Mouse (Mus musculus): ENCODE measurements around the gene Srp72. TPM values are rescaled to one million over a fixed set of nuclear protein-coding genes. Genes with fewer than 3 reads are reported as not detected.
"Not testable (repeated sequence)": the region's sequence is repeated elsewhere in the genome, so short reads cannot be mapped to it uniquely, and the experiment has no call there.

Gene Srp72
- polyA plus RNA-seq, 1 experiment from 2014 or later: 89.7 TPM

DNA sequence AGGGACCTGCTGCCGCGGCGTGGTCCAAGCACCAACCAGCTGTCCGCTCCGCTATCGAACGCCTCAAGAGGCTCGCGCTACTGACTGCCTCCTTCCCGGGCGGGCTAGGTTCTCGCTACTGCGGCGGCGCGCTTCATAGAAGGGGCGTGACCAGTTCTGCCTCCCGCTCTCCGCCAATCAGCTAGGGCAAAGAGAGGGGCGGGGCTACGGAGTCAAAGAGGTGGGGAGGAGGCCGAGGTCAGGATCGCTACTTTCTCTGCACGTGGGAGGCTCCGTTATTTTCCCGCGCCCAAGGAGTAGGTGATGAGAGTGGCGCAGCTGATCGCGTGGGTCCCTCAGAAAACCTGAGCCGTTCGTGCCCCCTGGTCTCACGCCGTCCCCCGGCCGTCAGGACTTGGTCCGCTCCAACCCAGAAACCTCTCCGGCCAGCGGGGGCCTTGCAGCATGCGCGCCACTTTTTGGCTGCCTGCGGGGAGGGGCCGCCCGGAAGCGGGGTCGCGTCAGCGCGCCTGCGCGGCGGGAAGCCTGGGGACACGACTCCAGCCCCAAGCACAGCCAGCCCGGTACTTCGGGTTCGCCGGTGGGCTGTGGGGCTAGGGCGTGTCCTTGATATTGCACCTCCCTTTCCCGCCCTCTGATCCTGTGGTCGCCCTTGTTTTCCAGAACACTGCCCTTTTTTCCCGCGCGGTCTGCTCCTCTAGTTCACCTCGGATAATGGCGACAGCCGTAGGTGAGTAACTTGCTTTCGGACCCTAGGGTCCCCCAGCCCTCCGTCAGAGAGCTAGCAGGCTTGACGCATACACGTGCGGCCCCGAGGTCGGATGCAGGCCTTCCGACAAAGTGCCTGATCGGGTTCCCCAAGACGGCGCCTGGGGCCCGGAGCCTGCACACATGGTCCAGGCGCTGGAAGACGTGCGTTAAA lies 23.1 kb upstream of the Srp72 start, which contains the start of the genes Paics and Ppat:
TSS of gene Paics (plus strand) at position 202 of the 922 bp plus-strand sequence.
TSS of gene Ppat (minus strand) at position 473 of the 922 bp plus-strand sequence.
- Histone ChIP-seq H3K27me3 (no peaks in the 10 kb centered on the region), H3K4me2 (peak within 1 kb of the TSS; percentile 86), H3K27ac (replicated peaks) (peak within 1 kb of the TSS; percentile 84), H3K36me3 (peaks cover 4% of the 10 kb centered on the region; the same call in 1 of the 2 replicates), H3K9ac (peak within 1 kb of the TSS; percentile 74), H3K4me3 (peak within 1 kb of the TSS; percentile 79), H3K9me3 (no peaks in the 10 kb centered on the region), H3K4me1 (replicated peaks) (peaks cover 43% of the 10 kb centered on the region)
- ATAC-seq (ENCODE audit: low read depth): peak; percentile 98
- under 1% methylated on average over 80 of the region's 81 CpGs for WGBS

DNA sequence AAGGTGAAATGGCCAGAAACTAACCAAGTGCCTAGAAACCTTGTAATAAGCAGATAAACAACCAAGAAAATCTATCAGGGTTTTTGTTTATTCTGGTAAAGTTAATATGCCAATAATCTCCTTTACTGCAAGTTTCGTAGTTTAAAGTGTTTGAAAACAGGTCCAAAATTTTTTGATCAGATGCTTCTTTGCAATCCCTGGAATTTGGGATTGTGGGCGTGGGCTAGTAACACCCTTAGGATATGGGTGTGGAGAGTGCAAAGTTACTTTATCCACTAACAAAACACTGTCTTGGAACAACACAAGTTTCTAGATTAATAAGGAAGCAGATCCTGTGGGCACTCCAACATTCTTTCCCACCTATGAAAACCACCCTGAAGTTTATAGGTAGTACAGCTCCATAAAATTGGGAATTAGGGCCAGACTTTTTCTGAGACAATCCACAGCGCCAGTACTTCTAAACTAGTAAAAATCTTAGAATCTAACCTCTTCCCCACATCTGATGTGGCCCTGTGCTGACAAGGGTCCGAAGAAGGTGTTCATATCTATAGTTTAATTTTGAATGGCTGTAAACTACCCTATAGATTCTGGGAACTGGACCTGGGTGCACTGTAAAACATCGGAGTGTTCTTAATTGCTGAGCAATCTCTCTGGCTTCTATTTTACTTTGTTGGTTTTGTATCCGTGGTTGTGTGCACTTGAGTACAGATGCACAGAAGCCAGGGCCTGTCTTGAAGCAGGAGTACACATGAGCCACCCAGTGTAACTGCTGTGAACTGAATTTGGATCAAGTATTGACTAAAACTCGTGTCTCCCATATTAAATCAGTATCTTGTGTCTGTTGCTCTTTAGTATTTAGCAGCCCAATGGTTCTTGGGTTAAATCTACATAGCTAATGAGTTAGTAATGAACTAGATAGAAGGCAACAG lies 22.1 kb upstream of the Srp72 start:
- H3K4me2 ChIP-seq: peak overlapping the region; percentile 86
- H3K4me1 ChIP-seq (replicated peaks): peaks cover 43% of the 10 kb centered on the region
- H3K4me3 ChIP-seq: peak overlapping the region; percentile 79
- peak overlapping the region; percentile 69 for H3K9ac ChIP-seq
- 15% methylated on average over 7 of the region's 7 CpGs for WGBS
- no peaks in the 10 kb centered on the region for H3K9me3 ChIP-seq
- peaks cover 14% of the 10 kb centered on the region for H3K36me3 ChIP-seq
- H3K27ac ChIP-seq (replicated peaks): peak overlapping the region; percentile 84; the same call in 1 of the 2 replicates
- ATAC-seq (ENCODE audit: low read depth): no peak
- no peaks in the 10 kb centered on the region for H3K27me3 ChIP-seq

DNA sequence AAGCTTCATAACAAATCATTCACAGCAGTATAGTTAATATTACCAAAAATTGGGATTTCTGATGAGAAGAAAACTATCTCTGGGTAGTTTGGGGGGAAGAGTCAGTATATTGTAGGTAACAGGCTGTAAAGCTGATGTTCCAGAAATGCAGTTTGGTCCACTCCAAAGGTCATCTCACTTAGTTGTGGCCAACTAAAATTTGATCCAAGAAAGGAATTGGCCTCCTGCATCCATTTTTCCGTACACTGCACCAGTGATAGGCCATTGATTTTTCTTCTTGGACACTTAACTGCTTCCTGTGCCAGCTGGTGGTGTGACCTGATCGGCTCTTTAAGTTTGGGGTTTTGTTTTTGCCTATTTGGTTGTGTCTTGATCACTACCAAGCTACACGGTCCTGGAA lies 20.7 kb upstream of the Srp72 start:
- Histone ChIP-seq H3K4me2 (no peak overlapping the region), H3K4me1 (replicated peaks) (peaks cover 43% of the 10 kb centered on the region), H3K36me3 (peaks cover 28% of the 10 kb centered on the region), H3K27ac (replicated peaks) (no peak overlapping the region), H3K9ac (no peak overlapping the region), H3K9me3 (no peaks in the 10 kb centered on the region), H3K4me3 (no peak overlapping the region), H3K27me3 (no peaks in the 10 kb centered on the region)
- ATAC-seq (ENCODE audit: low read depth): no peak
- 82% methylated on average over 3 of the region's 3 CpGs for WGBS

DNA sequence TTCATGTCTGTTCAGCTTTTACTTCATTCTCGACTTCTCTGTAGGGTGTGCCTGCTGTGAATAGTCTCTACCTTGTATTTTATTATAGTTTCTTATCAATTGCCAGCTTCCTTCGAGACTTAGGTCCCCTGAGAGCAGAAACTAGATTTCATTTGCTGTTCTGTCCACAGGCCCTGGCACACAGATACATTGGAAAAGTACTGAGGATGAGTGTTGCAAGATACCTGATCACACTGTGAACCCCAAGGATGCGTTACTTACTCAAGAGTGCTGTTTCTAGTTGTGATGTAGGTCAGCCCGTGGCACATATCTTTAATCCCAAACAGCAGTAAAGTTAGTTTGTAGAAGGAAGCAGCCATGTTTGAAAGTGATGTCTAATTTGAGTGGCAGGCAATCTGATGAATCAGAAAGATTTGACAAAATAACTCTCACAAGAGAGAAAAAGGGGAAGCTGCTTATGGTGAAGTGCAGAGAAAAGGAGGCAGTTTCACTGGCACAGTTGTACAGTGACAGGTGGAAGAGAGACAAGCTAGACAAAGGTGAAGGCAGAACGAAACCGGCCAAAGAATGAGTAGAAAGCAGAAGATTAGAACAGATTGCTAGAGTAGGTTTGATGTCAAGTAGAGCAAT lies 20.1 kb upstream of the Srp72 start:
- H3K4me3 ChIP-seq: no peak overlapping the region
- no peaks in the 10 kb centered on the region for H3K9me3 ChIP-seq
- H3K4me2 ChIP-seq: no peak overlapping the region
- no peak overlapping the region for H3K27ac ChIP-seq (replicated peaks)
- peaks cover 41% of the 10 kb centered on the region for H3K4me1 ChIP-seq (replicated peaks)
- WGBS: 82% methylated on average over 6 of the region's 6 CpGs
- H3K27me3 ChIP-seq: no peaks in the 10 kb centered on the region
- ATAC-seq (ENCODE audit: low read depth): no peak
- no peak overlapping the region for H3K9ac ChIP-seq
- peaks cover 32% of the 10 kb centered on the region for H3K36me3 ChIP-seq

DNA sequence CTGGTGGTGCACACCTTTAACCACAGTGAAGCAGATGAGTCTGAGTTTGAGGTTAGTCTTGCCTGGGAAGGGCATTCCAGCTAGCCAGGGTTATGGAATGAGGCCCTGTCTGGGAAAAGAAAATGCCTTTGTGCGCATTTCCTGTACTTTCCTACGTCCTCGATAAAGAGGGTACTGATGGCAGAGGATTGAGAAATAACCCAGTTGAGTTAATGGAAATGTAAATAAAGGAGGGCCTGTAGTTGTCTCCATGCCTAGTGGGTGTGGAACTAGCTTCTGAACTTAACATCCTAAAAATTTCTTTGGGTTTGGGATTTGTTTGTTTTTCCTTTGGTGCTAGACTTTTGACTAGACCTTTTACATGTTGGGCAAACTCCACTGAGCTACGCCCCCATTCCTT lies 19.0 kb upstream of the Srp72 start:
- peaks cover 30% of the 10 kb centered on the region for H3K4me1 ChIP-seq (replicated peaks)
- H3K9me3 ChIP-seq: no peaks in the 10 kb centered on the region
- ATAC-seq (ENCODE audit: low read depth): no peak
- H3K27me3 ChIP-seq: no peaks in the 10 kb centered on the region
- H3K27ac ChIP-seq (replicated peaks): no peak overlapping the region
- no peak overlapping the region for H3K4me2 ChIP-seq
- WGBS: 84% methylated on average over 4 of the region's 4 CpGs
- H3K36me3 ChIP-seq: peaks cover 41% of the 10 kb centered on the region
- no peak overlapping the region for H3K9ac ChIP-seq
- no peak overlapping the region for H3K4me3 ChIP-seq

DNA sequence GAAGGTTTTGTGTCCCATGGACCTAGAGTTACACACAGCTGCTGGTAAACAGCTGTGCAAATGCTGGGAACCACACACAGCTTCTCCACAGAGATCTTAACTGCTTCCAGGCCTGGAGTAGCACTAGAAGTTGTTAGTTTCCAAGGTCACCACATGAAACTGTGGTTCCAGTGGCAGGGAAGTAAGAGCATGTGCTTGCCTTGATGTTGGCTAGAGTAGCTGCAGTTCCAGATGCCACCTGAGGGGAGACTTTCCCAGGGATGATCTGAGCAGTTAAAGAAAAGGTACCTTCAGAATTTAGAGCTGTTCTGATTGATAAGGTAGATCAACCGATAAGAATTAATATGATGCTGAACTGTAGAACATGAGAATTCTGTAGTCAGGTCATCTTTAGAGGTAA lies 16.5 kb upstream of the Srp72 start:
- Histone ChIP-seq H3K4me3 (no peak overlapping the region), H3K4me2 (no peak overlapping the region), H3K27ac (replicated peaks) (no peak overlapping the region), H3K4me1 (replicated peaks) (peaks cover 18% of the 10 kb centered on the region), H3K27me3 (no peaks in the 10 kb centered on the region), H3K9me3 (no peaks in the 10 kb centered on the region), H3K36me3 (peaks cover 62% of the 10 kb centered on the region), H3K9ac (no peak overlapping the region)
- ATAC-seq (ENCODE audit: low read depth): no peak
- 93% methylated on average over 1 of the region's 1 CpGs for WGBS

DNA sequence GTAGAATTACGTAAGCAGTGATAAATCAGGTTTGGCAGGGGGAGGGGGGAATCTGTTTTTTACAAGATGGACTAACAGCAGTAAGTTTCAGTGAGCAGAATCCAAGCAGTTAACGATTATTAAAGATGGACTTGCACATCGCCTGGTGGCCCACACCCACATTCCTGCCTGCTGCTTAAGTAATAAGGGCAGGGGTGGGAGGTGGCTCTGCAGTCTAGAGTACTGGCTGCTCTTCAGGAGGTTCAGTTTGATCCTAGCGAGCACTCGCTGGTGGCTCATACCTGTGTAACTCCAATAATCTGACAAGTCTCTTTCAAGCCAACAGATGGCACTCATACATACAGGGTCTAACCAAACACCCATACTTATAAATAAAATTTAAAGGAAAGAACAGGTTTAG lies 14.9 kb upstream of the Srp72 start:
- H3K36me3 ChIP-seq: peaks cover 77% of the 10 kb centered on the region
- ATAC-seq (ENCODE audit: low read depth): no peak
- H3K4me1 ChIP-seq (replicated peaks): 0 out of 2 replicates have a peak, but pooled peaks cover 5% of the 10 kb centered on the region
- no peak overlapping the region for H3K9ac ChIP-seq
- no peak overlapping the region for H3K4me3 ChIP-seq
- H3K9me3 ChIP-seq: no peaks in the 10 kb centered on the region
- H3K27me3 ChIP-seq: no peaks in the 10 kb centered on the region
- no peak overlapping the region for H3K4me2 ChIP-seq
- H3K27ac ChIP-seq (replicated peaks): no peak overlapping the region
- 88% methylated on average over 5 of the region's 5 CpGs for WGBS

DNA sequence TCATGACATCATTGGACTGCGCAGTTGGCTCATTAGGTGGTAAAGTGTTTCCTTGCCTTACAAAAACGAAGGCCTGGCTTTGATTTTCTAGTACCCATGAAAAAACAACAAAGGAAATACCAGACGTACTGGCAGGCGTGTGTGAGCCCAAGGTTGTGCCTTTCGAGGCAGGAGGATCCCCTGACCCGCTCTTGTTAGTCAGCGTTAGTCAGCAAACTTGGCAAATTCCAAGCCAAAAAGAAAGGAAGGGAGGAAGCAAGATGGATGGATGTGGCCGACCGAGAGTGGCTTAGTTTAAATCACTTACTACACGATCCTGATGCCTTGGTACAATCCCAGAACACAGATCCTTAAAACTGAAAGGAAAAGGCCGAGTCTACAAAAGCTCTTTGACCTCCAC lies 11.9 kb upstream of the Srp72 start:
- H3K27me3 ChIP-seq: no peaks in the 10 kb centered on the region
- WGBS: 80% methylated on average over 11 of the region's 11 CpGs
- H3K27ac ChIP-seq (replicated peaks): no peak overlapping the region
- H3K36me3 ChIP-seq: peaks cover 84% of the 10 kb centered on the region
- no peak overlapping the region for H3K4me2 ChIP-seq
- no peak for ATAC-seq (ENCODE audit: low read depth)
- no peaks in the 10 kb centered on the region for H3K9me3 ChIP-seq
- H3K4me3 ChIP-seq: no peak overlapping the region
- H3K4me1 ChIP-seq (replicated peaks): no peaks in the 10 kb centered on the region
- no peak overlapping the region for H3K9ac ChIP-seq

DNA sequence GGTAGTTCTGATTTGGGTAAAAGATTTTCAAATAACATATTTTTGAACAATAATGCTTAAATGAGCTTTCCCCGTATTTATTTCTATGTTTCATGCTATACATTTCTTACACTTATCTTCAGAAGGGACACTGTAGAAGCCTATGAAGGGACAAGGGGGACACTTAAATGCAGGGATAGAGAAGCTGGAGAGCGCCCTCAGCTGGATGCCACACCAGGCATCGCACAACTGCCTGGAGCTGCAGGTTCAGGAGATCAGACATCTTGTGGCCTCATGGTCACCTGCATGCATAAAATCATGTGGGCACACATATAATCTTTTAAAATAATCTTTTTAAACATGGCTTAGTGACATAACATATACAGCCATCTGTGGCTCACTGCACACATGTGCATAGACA lies 9.8 kb upstream of the Srp72 start:
- Histone ChIP-seq H3K4me3 (no peak overlapping the region), H3K27me3 (no peaks in the 10 kb centered on the region), H3K9ac (no peak overlapping the region), H3K4me1 (replicated peaks) (no peaks in the 10 kb centered on the region), H3K4me2 (no peak overlapping the region), H3K27ac (replicated peaks) (no peak overlapping the region), H3K9me3 (no peaks in the 10 kb centered on the region), H3K36me3 (peaks cover 82% of the 10 kb centered on the region)
- no peak for ATAC-seq (ENCODE audit: low read depth)
- WGBS: 92% methylated on average over 3 of the region's 3 CpGs

DNA sequence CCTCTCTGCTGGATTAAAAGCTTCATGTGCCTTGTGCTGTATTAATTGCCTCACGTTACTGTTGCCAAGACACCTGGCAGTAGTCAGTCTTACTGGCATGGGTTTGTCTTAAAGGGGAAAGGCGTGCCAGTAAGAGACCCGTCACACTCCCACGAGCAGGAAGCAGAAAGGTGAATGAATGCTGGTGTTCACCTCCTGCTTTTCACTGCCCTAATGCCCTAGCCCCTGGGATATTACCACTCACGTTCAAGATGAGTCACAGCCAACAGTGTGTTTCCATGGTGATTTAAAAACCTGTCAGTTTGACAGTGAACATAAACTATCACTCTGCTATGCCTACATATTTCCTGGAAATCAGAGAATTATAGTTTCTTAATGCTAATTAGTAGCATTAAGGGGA lies 5.2 kb upstream of the Srp72 start:
- no peak overlapping the region for H3K27ac ChIP-seq (replicated peaks)
- H3K4me2 ChIP-seq: no peak overlapping the region
- H3K27me3 ChIP-seq: no peaks in the 10 kb centered on the region
- H3K36me3 ChIP-seq: peaks cover 52% of the 10 kb centered on the region
- H3K9me3 ChIP-seq: no peaks in the 10 kb centered on the region
- ATAC-seq (ENCODE audit: low read depth): no peak
- no peak overlapping the region for H3K4me3 ChIP-seq
- no peak overlapping the region for H3K9ac ChIP-seq
- H3K4me1 ChIP-seq (replicated peaks): peaks cover 10% of the 10 kb centered on the region
- WGBS: 85% methylated on average over 5 of the region's 5 CpGs

DNA sequence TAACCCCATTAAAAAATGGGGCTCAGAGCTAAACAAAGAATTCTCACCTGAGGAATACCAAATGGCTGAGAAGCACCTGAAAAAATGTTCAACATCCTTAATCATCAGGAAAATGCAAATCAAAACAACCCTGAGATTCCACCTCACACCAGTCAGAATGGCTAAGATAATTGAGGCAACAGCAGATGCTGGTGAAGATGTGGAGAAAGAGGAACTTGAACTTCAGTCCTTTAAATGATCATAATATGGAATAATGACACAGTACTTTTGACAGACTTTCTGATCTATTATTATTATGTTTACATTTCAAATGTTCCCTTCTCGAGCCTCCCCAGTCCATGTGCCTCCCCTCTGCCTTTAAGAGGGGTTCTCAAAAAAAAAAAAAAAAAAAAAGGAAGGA lies 3.4 kb upstream of the Srp72 start:
- ATAC-seq (ENCODE audit: low read depth); H3K4me2 ChIP-seq; H3K27me3 ChIP-seq; H3K9ac ChIP-seq; H3K27ac ChIP-seq (replicated peaks); H3K4me3 ChIP-seq; H3K9me3 ChIP-seq: not testable (repeated sequence)
- peaks cover 37% of the 10 kb centered on the region for H3K36me3 ChIP-seq
- peaks cover 21% of the 10 kb centered on the region for H3K4me1 ChIP-seq (replicated peaks)
- whole genome bisulfite sequencing: 96% methylated on average over 1 of the region's 1 CpGs

Data from neural tube, embryonic 13.5 days (tissue).